Mouse (Mus musculus) Muller cell, postnatal 12 days (primary cell): ENCODE measurements at regions not wholly inside any gene's neighbourhood (a gene's known extent, or its start where the extent isn't known, plus 50 kb on each side); places are given as distances from the start of the nearest gene placed in this dataset.

Experiments
- DNase-seq: peaks from one replicate; pipeline ENCODE4 v3.0.0-alpha.2; 2015; ENCODE audit errors: inconsistent ontology term

DNA sequence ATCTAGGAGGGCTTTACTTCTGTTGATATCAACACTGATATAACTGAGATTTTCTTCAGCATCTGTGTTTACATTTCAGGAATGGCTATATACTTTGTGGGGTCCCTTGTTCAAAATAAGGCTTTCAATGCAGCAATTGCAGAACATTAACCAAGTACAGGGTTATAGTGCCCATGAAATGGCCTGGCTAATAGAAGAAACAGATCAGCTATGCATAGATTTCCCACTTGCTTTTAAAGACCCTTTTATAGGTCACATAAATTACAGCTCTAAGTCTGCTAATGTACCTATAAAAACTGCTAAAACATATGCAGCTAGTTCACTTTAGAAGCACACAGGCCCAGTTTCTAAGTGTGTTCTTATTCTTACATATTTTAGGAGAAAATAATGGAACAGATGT, 472.1 kb downstream of the Nup35 start:
- no peak for DNase-seq

DNA sequence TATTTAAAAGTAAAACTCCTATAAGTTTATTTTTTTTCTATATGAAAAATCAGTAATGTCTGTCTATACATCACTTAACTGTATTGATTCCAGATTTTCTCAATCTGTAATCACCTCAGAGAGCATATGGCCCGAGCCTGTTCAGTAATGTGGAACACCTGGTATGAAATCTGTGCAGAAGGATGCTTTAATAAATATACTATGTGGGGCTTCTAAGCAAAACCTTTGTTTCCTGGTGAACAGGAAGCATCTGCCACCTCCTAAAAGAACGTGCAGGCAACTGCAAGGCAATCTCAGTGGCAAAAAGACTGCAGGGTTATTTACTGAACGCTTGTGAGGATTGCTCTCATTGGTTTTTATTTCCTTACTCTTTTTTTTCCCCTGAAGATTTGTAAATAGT, 488.8 kb downstream of the Nup35 start:
- DNase-seq = no peak

DNA sequence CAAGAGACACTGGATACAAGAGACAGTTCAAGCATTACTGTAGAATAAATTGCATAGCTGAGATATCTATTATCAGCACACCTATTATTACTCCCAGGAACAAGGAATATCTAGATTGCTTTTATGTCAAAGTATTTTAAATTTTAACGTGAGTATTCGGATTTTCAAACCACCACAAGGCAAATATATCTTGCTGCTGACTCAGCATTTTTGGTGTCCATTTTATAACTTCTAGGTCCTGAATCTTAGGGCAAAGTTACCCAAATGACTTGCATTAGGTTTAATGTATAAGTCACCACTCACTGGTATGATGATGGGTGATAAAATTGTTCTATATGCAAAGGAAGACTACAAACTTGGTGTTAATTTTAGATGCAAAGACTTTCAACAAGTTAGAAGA, 501.7 kb downstream of the Nup35 start:
- DNase-seq = no peak

DNA sequence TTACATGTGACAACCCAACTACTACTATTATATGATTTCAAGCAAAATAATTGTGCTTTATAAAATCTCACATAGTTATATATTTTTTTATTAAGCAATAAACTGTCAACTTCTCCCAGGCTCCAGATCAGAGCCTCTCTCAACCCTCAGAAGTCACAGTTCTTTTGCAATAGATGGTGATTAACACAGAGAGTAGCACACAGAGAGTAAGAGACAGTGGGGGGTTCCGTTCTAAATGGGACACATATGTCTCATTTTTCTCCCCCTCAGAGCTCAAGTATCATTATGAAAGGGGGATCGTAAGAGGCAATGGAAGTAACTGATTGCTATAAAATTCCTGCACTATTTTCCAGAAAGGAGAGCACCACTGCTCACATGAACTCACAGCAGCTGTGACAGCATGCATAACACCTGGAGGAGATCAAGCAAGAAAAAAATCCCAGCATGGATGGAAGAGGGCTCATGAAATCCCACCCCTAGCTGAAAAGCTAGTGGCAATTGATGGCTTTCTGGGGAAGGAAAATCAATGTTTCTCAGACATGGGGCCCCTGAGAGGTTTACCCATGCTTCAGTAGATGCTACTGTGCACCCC, 503.5 kb downstream of the Nup35 start:
- no peak for DNase-seq

DNA sequence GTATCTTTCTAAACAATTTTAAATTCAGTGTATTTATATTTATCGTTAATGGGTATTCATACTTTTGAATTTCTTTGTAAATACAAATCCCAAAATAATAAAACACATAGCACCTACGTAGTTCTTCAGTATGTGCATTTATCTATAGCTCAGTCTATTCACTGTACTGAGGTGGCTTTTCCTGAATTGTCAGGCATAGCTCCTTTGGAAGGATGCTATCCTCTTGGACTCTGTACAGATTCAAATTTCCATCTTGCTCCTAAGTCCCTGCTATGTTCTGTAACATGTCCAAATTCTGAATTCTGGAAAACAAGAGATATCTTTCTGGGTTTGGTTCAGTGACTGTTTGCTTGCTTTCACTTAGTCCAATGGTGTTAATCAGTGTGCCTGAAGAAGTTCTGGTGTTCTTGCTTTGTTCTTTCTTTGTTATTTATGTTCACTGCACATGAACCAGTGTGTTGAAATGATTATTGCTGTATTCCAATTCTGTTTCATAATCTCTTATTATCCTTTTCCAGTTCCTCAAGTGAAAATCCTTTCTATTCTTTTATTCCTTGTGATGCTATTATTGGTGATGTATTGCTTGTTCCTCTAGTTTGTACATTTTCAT, 519.5 kb downstream of the Nup35 start:
- DNase-seq = no peak

DNA sequence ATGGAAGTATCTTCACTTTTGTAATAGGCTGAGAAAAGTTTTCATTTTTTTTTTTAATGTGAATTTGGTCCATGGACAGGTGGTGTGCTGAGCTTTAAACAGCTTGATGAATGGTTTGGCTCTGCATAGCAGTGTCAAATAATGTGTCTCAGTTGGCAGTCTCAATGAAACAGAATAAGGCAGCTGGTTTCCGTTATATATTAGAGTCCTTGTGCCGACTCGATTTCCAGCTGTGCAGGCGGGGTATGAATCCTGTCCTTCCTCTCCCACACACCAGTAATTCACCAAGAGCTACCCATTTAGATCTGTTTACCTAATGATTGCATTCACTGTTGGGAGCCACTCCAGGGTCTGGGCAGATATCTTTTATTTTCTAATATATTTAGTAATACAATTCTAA, 526.6 kb downstream of the Nup35 start:
- DNase-seq = no peak

DNA sequence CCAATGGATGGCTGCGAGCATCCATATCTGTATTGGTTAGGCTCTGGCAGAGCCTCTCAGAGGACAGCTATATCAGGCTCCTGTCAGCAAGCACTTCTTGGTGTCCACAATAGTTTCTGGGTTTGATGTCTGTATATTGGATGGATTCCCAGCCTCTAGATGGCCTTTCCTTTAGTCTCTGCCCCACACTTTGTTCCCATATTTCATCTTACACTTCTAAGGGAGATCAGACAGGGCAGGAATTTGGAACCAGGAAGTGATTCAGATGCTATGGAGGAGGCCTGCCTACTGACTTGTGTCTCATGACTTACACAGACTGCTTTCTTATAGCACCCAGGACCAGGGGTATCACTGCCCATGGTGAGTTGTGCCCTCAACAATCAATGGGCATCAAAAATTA, 529.4 kb downstream of the Nup35 start:
- DNase-seq = no peak

DNA sequence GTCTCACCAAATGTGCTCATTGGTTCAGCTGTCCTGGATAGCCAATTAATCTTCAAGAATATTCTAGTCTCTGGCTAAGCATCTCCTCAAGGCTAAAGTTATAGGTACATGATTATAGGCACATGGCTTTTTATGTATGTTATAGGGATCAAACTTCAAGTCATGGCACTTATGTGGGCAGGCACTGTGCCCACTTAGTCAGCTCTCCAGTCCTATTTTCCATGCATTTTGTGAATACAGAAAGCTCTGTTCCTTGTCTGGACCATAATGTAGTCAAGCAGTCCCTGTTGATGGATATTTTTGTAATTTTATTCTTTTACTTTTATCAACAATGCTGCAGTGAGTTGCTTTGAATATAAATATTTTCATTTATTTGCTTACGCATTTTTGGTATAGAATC, 531.1 kb downstream of the Nup35 start:
- no peak for DNase-seq

DNA sequence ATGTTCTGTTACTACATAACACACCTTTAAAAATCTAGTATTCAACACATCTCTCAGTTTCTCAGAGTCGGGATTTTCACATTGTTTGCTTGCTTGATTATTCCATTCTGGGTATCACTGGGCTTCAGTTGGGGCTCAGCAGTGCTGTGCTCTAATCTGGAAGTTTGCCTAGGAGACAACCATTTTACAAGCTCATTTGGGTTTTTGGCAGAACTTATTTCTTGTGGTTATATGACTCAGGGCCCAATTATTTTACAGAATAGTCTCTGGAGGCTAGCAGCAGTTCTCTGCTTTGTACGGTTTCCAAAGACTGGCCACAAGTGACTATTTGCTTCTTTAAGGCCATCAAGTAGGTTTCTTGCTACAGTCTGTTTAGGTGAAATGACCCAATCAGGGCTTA, 565.4 kb downstream of the Nup35 start:
- DNase-seq = peak; percentile 91

DNA sequence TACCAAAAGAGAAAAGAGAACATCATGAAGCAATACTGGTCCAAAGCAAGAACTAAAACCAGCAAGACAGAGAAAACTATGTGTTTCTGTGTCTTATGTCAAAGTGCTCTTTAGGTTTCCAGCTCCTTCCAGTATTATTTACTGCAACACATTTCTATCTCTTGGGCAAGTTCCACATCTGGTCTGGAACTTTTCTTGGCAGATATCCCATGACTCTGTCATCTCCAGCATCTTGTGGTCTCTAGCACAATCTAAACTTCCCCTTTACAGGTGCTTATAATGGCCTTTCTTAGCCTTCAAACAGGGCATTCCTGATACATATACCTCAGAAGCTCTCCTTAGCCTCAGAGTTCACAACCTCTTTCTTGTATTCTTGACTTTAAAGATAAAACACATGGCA, 568.9 kb downstream of the Nup35 start:
- no peak for DNase-seq

DNA sequence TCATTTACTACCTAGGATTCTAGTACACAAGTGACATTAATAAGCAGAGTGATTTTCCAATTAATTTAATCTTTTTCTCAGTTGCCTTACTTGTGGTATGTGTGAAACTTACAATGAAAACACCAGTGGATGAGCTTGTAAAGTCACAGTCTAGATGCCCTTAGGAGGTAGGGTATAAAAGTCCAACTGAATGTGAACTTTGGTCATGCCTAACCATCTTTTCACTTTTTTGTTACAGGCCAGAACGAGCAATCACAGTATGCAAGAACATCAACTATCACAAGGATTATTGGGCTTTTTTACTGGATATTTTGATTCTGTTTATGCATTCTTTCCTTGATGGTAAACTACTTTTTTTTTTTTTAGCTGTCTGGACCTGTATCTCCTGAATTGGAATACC, 573.8 kb downstream of the Nup35 start:
- DNase-seq = no peak

DNA sequence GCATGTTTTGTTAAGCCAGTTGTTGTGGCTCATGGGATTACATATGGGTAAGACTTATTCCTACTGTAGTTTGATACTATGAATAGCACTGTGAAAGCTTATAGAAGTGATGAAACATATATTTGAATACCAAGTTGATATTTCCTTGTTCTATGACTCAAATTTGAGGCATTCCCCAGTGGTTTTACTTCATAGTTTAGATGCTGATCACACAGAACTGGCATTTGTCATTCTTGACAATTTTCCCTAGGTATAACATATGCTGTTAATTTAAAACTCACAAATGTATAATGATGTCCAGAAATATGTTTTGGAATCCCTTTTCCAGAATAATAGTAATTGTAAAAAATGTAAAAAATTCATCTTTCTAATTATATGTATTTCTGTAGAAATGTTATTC, 583.5 kb downstream of the Nup35 start:
- no peak for DNase-seq
